Mouse (Mus musculus) myocyte (in vitro differentiated cells): ENCODE measurements around the gene Hist2h2be. TPM values are rescaled to one million over a fixed set of nuclear protein-coding genes. Genes with fewer than 3 reads are reported as not detected.
"Not testable (repeated sequence)": the region's sequence is repeated elsewhere in the genome, so short reads cannot be mapped to it uniquely, and the experiment has no call there.

Experiments used
- H3K27me3 ChIP-seq: one replicate; pipeline ENCODE4 v1.6.1; 2011; ENCODE audit not compliant: control insufficient read depth, insufficient read depth, insufficient read length
- H3K36me3 ChIP-seq: one replicate; pipeline ENCODE4 v1.6.1; 2011; ENCODE audit not compliant: control insufficient read depth, insufficient read depth
- H3K4me2 ChIP-seq: one replicate; pipeline ENCODE4 v1.6.1; 2011; ENCODE audit warnings: low read depth, control low read depth
- H3K4me3 ChIP-seq: one replicate; pipeline ENCODE4 v1.5.1; 2011; ENCODE audit warnings: mild to moderate bottlenecking, control low read depth, moderate library complexity
- H3K79me2 ChIP-seq: one replicate; pipeline ENCODE4 v1.6.1; 2011; ENCODE audit not compliant: control insufficient read depth, insufficient read depth
- H3ac ChIP-seq: one replicate; pipeline ENCODE4 v1.6.1; 2011; ENCODE audit not compliant: control insufficient read depth, insufficient read length
- CEBPB ChIP-seq: IDR thresholded peaks from 2 replicates; pipeline ENCODE4 v1.6.1; 2011; ENCODE audit warnings: mild to moderate bottlenecking, moderate library complexity; ENCODE audit not compliant: poor library complexity, insufficient read depth, severe bottlenecking
- E2F4 ChIP-seq: IDR thresholded peaks from one replicate; pipeline ENCODE4 v1.6.1; 2011; ENCODE audit warnings: mild to moderate bottlenecking, control low read depth, moderate library complexity; ENCODE audit not compliant: insufficient read depth
- MAX ChIP-seq: IDR thresholded peaks from one replicate; pipeline ENCODE4 v1.6.1; 2011; ENCODE audit warnings: low read depth, mild to moderate bottlenecking, control low read depth
- MYOD1 ChIP-seq, 3 experiments: IDR thresholded peaks; one replicate each; pipeline ENCODE4 v1.6.1; 2011; ENCODE audit warnings: control low read depth in 2 of 3, low read depth in 2 of 3, mild to moderate bottlenecking in 2 of 3, moderate library complexity in 1 of 3; ENCODE audit not compliant: insufficient read length in 2 of 3, control insufficient read depth in 1 of 3
- MYOG ChIP-seq, 3 experiments: IDR thresholded peaks; one replicate each; pipeline ENCODE4 v1.6.1; 2011; ENCODE audit warnings: control low read depth in 2 of 3, low read depth in 2 of 3, mild to moderate bottlenecking in 2 of 3; ENCODE audit not compliant: insufficient read length in 2 of 3, control insufficient read depth in 1 of 3, insufficient read depth in 1 of 3
- POLR2A ChIP-seq: IDR thresholded peaks from one replicate; pipeline ENCODE4 v1.6.1; 2011; ENCODE audit warnings: low read depth, mild to moderate bottlenecking, control low read depth, moderate library complexity; ENCODE audit not compliant: insufficient read length
- POLR2AphosphoS2 ChIP-seq: IDR thresholded peaks from one replicate; pipeline ENCODE4 v1.6.1; 2011; ENCODE audit warnings: low read depth, control low read depth; ENCODE audit not compliant: insufficient read length
- REST ChIP-seq: IDR thresholded peaks from one replicate; pipeline ENCODE4 v1.6.1; 2011; ENCODE audit warnings: mild to moderate bottlenecking, control low read depth, moderate library complexity; ENCODE audit not compliant: insufficient read depth, insufficient read length
- SRF ChIP-seq: IDR thresholded peaks from one replicate; pipeline ENCODE4 v1.6.1; 2011; ENCODE audit warnings: low read depth; ENCODE audit not compliant: control insufficient read depth, insufficient read length
- TCF12 ChIP-seq: IDR thresholded peaks from one replicate; pipeline ENCODE4 v1.6.1; 2011; ENCODE audit warnings: mild to moderate bottlenecking, control low read depth; ENCODE audit not compliant: poor library complexity, insufficient read depth, severe bottlenecking
- TCF3 ChIP-seq: IDR thresholded peaks from one replicate; pipeline ENCODE4 v1.6.1; 2011; ENCODE audit warnings: low read depth, control low read depth; ENCODE audit not compliant: insufficient read length
- USF1 ChIP-seq: IDR thresholded peaks from one replicate; pipeline ENCODE4 v1.6.1; 2011; ENCODE audit warnings: low read depth, mild to moderate bottlenecking, control low read depth, moderate library complexity
- polyA plus RNA-seq: library from polyadenylated mRNA; unstranded; fragments of >200 nt; fragmentation: generic; extraction: Trizol; gene quantifications from one replicate; pipeline ENCODE4 v1.2.1, GENCODE M21; 2012; ENCODE audit warnings: missing spikeins

Gene Hist2h2be
- polyA plus RNA-seq, 1 experiment = 2.2 TPM

- no peaks in the 10 kb centered on the region for H3K79me2 ChIP-seq
- peak overlapping the region; percentile 31 for H3K4me3 ChIP-seq
- no peaks in the 10 kb centered on the region for H3K27me3 ChIP-seq
- no peaks in the 10 kb centered on the region for H3K36me3 ChIP-seq
- H3K4me2 ChIP-seq = peak overlapping the region; percentile 85
- H3ac ChIP-seq = no peak overlapping the region
- TF ChIP-seq TCF3 (no peak), MYOD1 (IDR thresholded peaks at IDR 0.05; ENCODE audit: control insufficient read depth in 1 of 3, insufficient read length in 2 of 3, low read depth in 2 of 3) (no peak), POLR2AphosphoS2 (no peak), POLR2A (no peak), TCF12 (no peak), CEBPB (no peak), E2F4 (no peak), MAX (no peak), REST (no peak), MYOG (IDR thresholded peaks at IDR 0.05; ENCODE audit: control insufficient read depth in 1 of 3, insufficient read depth in 1 of 3, insufficient read length in 2 of 3, low read depth in 2 of 3) (no peak), SRF (no peak), USF1 (no peak)
Observed at GRCm38 (mm10) chr3:96236834-96237334, 16.0 kb downstream of the Hist2h2be start.

GRCm38 (mm10) chr3:96237335-96237903 lies 16.5 kb downstream of the Hist2h2be start:
- TF ChIP-seq SRF (no peak), MAX (no peak), POLR2A (peak; percentile 22), POLR2AphosphoS2 (peak; percentile 15), TCF12 (no peak), MYOG (IDR thresholded peaks at IDR 0.05; ENCODE audit: control insufficient read depth in 1 of 3, insufficient read depth in 1 of 3, insufficient read length in 2 of 3, low read depth in 2 of 3) (no peak)

GRCm38 (mm10) chr3:96237904-96238511 lies 17.1 kb downstream of the Hist2h2be start:
- Histone ChIP-seq H3ac (no peak overlapping the region), H3K4me3 (peak overlapping the region; percentile 31), H3K36me3 (no peaks in the 10 kb centered on the region), H3K4me2 (peak overlapping the region; percentile 85), H3K27me3 (no peaks in the 10 kb centered on the region), H3K79me2 (no peaks in the 10 kb centered on the region)
- TF ChIP-seq TCF12 (no peak), POLR2A (peak; percentile 60), MYOD1 (IDR thresholded peaks at IDR 0.05; ENCODE audit: control insufficient read depth in 1 of 3, insufficient read length in 2 of 3, low read depth in 2 of 3) (no peak), POLR2AphosphoS2 (peak; percentile 95), USF1 (no peak), MYOG (IDR thresholded peaks at IDR 0.05; ENCODE audit: control insufficient read depth in 1 of 3, insufficient read depth in 1 of 3, insufficient read length in 2 of 3, low read depth in 2 of 3) (no peak), TCF3 (no peak), REST (no peak), CEBPB (no peak), E2F4 (no peak), MAX (no peak), SRF (no peak)

More at GRCm38 (mm10) chr3:96237335-96237903, 16.5 kb downstream of the Hist2h2be start:
- Histone ChIP-seq H3ac (no peak overlapping the region), H3K4me2 (peak overlapping the region; percentile 85), H3K27me3 (no peaks in the 10 kb centered on the region), H3K4me3 (peak overlapping the region; percentile 31), H3K79me2 (no peaks in the 10 kb centered on the region), H3K36me3 (no peaks in the 10 kb centered on the region)

- not testable (repeated sequence) for H3K36me3 ChIP-seq, H3K27me3 ChIP-seq, H3K79me2 ChIP-seq, H3ac ChIP-seq
- TF ChIP-seq POLR2A (peak; percentile 44), POLR2AphosphoS2 (peak; percentile 51)
- H3K4me2 ChIP-seq = peak within 1 kb of the TSS; percentile 85
- H3K4me3 ChIP-seq = peak within 1 kb of the TSS; percentile 31
Observed at GRCm38 (mm10) chr3:96238954-96239793, 18.3 kb downstream of the Hist2h2be start, which contains the start of gene Hist2h3c2. Gene Hist2h3c2, minus strand, starts transcription at chr3:96239127.
